Mouse (Mus musculus): ENCODE results near the gene Cerk. TPM values are rescaled to one million over a fixed set of nuclear protein-coding genes. Genes with fewer than 3 reads are reported as not detected.

Cerk gene
- polyA plus RNA-seq, 2 experiments: 18.0 to 20.4 TPM

- H3K27me3 ChIP-seq (ENCODE audit: control insufficient read depth, insufficient read depth, low read length): no peaks in the 10 kb centered on the region
- ATAC-seq (ENCODE audit: low FRiP score, low read depth): no peak
- WGBS: 92% methylated on average over 9 of the region's 9 CpGs
- H3K9me3 ChIP-seq (ENCODE audit: control insufficient read depth, low read length): no peaks in the 10 kb centered on the region
- no peak overlapping the region for H3K9ac ChIP-seq (ENCODE audit: low read depth, low read length, severe bottlenecking)
- H3K4me2 ChIP-seq (replicated peaks; ENCODE audit: low read depth, low read length, severe bottlenecking): no peak overlapping the region
- no peak for TF ChIP-seq POLR2A (IDR thresholded peaks at IDR 0.05; ENCODE audit: borderline replicate concordance, extremely low read depth, insufficient read depth, insufficient read length)
- no peak for DNase-seq (ENCODE audit: low spot score)
- H3K4me1 ChIP-seq (ENCODE audit: control insufficient read depth, insufficient read depth, low read length): no peaks in the 10 kb centered on the region
- H3K4me3 ChIP-seq (replicated peaks; ENCODE audit: low read length): no peak overlapping the region
- no peak overlapping the region for H3K27ac ChIP-seq (replicated peaks; ENCODE audit: low read depth, low read length)
- H3K36me3 ChIP-seq (ENCODE audit: control insufficient read depth, insufficient read depth, low read length): peaks cover 46% of the 10 kb centered on the region
These were observed 63.5 kb downstream of the Cerk start for GRCm38 (mm10) chr15:86122261-86122949.

GRCm38 (mm10) chr15:86119186-86119585, 66.8 kb downstream of the Cerk start:
- H3K27ac ChIP-seq (replicated peaks; ENCODE audit: low read depth, low read length): no peak overlapping the region
- no peaks in the 10 kb centered on the region for H3K4me1 ChIP-seq (ENCODE audit: control insufficient read depth, insufficient read depth, low read length)
- no peaks in the 10 kb centered on the region for H3K9me3 ChIP-seq (ENCODE audit: control insufficient read depth, low read length)
- no peaks in the 10 kb centered on the region for H3K27me3 ChIP-seq (ENCODE audit: control insufficient read depth, insufficient read depth, low read length)
- no peak for TF ChIP-seq POLR2A (IDR thresholded peaks at IDR 0.05; ENCODE audit: borderline replicate concordance, extremely low read depth, insufficient read depth, insufficient read length)
- no peak overlapping the region for H3K4me2 ChIP-seq (replicated peaks; ENCODE audit: low read depth, low read length, severe bottlenecking)
- no peak overlapping the region for H3K4me3 ChIP-seq (replicated peaks; ENCODE audit: low read length)
- 92% methylated on average over 7 of the region's 7 CpGs for WGBS
- ATAC-seq (ENCODE audit: low FRiP score, low read depth) (no peak), DNase-seq (ENCODE audit: low spot score) (no peak)
- H3K36me3 ChIP-seq (ENCODE audit: control insufficient read depth, insufficient read depth, low read length): peaks cover 30% of the 10 kb centered on the region
- no peak overlapping the region for H3K9ac ChIP-seq (ENCODE audit: low read depth, low read length, severe bottlenecking)

GRCm38 (mm10) chr15:86117115-86118100, 68.5 kb downstream of the Cerk start:
- DNase-seq (ENCODE audit: low spot score): no peak
- H3K27ac ChIP-seq (replicated peaks; ENCODE audit: low read depth, low read length): no peak overlapping the region
- H3K36me3 ChIP-seq (ENCODE audit: control insufficient read depth, insufficient read depth, low read length): peaks cover 20% of the 10 kb centered on the region
- no peaks in the 10 kb centered on the region for H3K27me3 ChIP-seq (ENCODE audit: control insufficient read depth, insufficient read depth, low read length)
- no peak overlapping the region for H3K9ac ChIP-seq (ENCODE audit: low read depth, low read length, severe bottlenecking)
- H3K4me1 ChIP-seq (ENCODE audit: control insufficient read depth, insufficient read depth, low read length): peaks cover 13% of the 10 kb centered on the region
- H3K4me2 ChIP-seq (replicated peaks; ENCODE audit: low read depth, low read length, severe bottlenecking): no peak overlapping the region
- TF ChIP-seq POLR2A (IDR thresholded peaks at IDR 0.05; ENCODE audit: borderline replicate concordance, extremely low read depth, insufficient read depth, insufficient read length): no peak
- no peak for ATAC-seq (ENCODE audit: low FRiP score, low read depth)
- 48% methylated on average over 15 of the region's 15 CpGs for WGBS
- H3K9me3 ChIP-seq (ENCODE audit: control insufficient read depth, low read length): no peaks in the 10 kb centered on the region
- no peak overlapping the region for H3K4me3 ChIP-seq (replicated peaks; ENCODE audit: low read length)

GRCm38 (mm10) chr15:86116421-86116820, 69.5 kb downstream of the Cerk start:
- no peak overlapping the region for H3K9ac ChIP-seq (ENCODE audit: low read depth, low read length, severe bottlenecking)
- WGBS: 60% methylated on average over 5 of the region's 5 CpGs
- no peak for ATAC-seq (ENCODE audit: low FRiP score, low read depth)

GRCm38 (mm10) chr15:86113342-86113710, 72.6 kb downstream of the Cerk start:
- Histone ChIP-seq H3K4me3 (replicated peaks; ENCODE audit: low read length) (no peak overlapping the region), H3K36me3 (ENCODE audit: control insufficient read depth, insufficient read depth, low read length) (no peaks in the 10 kb centered on the region), H3K4me1 (ENCODE audit: control insufficient read depth, insufficient read depth, low read length) (peaks cover 15% of the 10 kb centered on the region), H3K27ac (replicated peaks; ENCODE audit: low read depth, low read length) (no peak overlapping the region), H3K27me3 (ENCODE audit: control insufficient read depth, insufficient read depth, low read length) (no peaks in the 10 kb centered on the region), H3K4me2 (replicated peaks; ENCODE audit: low read depth, low read length, severe bottlenecking) (no peak overlapping the region; the same call in 1 of the 2 replicates), H3K9me3 (ENCODE audit: control insufficient read depth, low read length) (no peaks in the 10 kb centered on the region), H3K9ac (ENCODE audit: low read depth, low read length, severe bottlenecking) (no peak overlapping the region)
- WGBS: 8% methylated on average over 9 of the region's 9 CpGs
- TF ChIP-seq POLR2A (IDR thresholded peaks at IDR 0.05; ENCODE audit: borderline replicate concordance, extremely low read depth, insufficient read depth, insufficient read length): no peak
- ATAC-seq (ENCODE audit: low FRiP score, low read depth) (no peak), DNase-seq (ENCODE audit: low spot score) (peak; percentile 27)

More at GRCm38 (mm10) chr15:86116421-86116820, 69.5 kb downstream of the Cerk start:
- H3K27ac ChIP-seq (replicated peaks; ENCODE audit: low read depth, low read length): no peak overlapping the region
- no peak for DNase-seq (ENCODE audit: low spot score)
- H3K4me3 ChIP-seq (replicated peaks; ENCODE audit: low read length): no peak overlapping the region
- peaks cover 15% of the 10 kb centered on the region for H3K4me1 ChIP-seq (ENCODE audit: control insufficient read depth, insufficient read depth, low read length)
- no peak for TF ChIP-seq POLR2A (IDR thresholded peaks at IDR 0.05; ENCODE audit: borderline replicate concordance, extremely low read depth, insufficient read depth, insufficient read length)
- H3K4me2 ChIP-seq (replicated peaks; ENCODE audit: low read depth, low read length, severe bottlenecking): no peak overlapping the region
- H3K9me3 ChIP-seq (ENCODE audit: control insufficient read depth, low read length): no peaks in the 10 kb centered on the region
- no peaks in the 10 kb centered on the region for H3K27me3 ChIP-seq (ENCODE audit: control insufficient read depth, insufficient read depth, low read length)
- H3K36me3 ChIP-seq (ENCODE audit: control insufficient read depth, insufficient read depth, low read length): peaks cover 10% of the 10 kb centered on the region

Measured in limb, embryonic 14.5 days (tissue).